Mouse (Mus musculus): Measurements from ENCODE around the gene Olfr322. TPM values are rescaled to one million over a fixed set of nuclear protein-coding genes. Genes with fewer than 3 reads are reported as not detected.

Gene Olfr322
- polyA plus RNA-seq (2012; ENCODE audit: low replicate concordance), result not detected in 2 replicates

DNA sequence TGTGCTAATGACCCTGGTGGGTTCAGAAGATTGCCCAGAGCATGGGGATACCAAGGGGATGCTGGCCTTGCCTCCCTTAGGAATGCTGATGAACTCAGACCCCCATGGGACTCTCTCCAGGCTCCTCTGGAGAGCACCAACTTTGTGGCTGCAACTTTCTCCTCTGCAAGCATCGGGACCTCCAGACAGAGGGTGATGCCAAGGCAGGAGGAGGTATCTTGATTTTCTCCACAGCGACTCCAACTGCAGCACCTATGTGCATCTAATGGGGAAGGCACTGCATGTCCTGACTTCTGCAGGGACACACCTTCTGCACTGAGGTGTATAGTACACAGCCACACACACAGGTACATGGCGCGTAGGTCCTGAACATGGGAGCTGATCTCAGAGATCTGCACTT lies at the start of gene Olfr322:
TSS of gene Olfr322 (plus strand) at position 187 of the 400 bp plus-strand sequence.

DNA sequence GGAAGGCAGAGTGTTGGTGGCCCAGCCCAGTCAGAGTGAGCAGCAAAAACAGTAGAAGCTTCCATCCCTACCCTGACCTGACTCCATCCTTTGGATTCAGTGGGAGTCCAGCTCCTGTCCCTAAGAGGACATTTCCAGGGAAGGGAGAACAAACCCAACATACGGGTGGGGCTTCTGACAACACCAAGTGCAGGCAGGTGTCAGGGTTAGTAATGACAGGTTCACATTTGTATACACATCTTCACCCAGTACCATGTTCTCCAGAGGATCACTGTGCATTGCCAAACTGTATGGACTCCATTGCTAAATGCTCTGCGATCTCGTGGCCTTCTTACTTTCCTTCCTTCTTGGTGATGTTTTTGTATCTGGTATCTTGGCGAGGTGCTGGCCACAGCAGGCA lies 42.6 kb upstream of the Olfr322 start, which contains the start of gene 2210407C18Rik:
TSS of gene 2210407C18Rik (minus strand) at position 101 of the 400 bp plus-strand sequence.

DNA sequence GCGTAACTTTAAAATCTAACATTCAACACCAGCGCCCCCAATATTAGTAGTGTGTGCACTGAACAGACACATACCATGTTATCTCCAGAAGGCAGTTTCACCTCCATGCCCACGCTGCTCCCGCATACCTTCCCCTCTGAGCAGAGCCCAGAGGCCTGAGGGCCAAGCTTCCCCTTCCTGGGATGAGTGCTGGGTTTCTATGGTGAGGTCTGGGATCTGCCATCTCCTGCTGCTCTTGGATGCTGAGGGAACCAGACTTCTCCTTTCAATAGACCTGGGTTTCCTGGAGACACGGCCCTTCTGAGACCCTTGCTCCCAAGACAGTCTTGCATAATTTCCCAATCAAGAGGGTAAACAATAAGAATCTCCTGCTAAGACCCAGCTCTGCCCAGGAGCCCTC lies 28.2 kb upstream of the Olfr322 start, which contains the start of gene Olfr323:
TSS of gene Olfr323 (minus strand) at position 101 of the 400 bp plus-strand sequence.

DNA sequence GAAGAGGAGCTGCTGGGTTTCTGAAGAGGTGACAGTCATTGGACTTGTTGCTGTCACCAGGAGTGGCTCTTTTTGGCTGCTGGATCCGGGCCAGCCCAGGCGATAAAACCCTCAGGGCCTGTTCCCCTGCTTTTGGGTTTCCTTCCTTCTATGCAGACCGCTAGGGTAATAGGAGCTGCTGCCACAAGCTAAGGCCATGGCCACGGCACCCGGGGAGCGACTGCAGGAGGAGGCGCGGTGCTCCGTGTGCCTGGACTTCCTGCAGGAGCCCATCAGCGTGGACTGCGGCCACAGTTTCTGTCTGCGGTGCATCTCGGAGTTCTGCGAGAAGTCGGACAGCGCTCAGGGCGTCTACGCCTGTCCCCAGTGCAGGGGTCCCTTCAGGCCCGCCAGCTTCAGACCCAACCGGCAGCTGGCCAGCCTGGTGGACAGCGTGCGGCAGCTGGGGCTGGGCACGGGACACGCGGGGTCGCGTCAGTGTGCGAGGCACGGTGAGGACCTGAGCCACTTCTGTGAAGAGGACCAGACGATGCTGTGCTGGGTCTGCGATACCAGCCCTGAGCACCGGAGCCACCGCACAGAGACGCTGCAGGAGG lies 18.2 kb upstream of the Olfr322 start, which contains the start of gene Trim58:
TSS of gene Trim58 (plus strand) at position 194 of the 596 bp plus-strand sequence.

DNA sequence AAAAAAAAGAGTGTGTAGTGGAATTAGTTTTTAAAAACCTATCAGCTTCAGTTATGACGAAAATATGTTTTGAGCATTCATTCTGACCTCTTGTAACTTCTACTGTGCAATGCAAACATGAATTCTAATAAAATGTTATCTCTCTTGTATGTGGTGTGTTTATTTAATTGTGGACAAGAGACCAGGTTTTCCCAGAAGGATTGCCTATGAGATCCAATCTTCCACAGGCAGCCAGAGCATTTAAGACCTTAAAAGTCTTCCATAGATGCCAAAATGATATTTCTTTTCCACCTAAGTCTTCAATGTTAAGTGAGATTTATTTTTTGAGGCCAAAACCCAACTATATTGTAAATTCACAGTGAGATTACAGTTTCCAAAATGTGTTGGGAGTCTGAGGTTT lies 22.2 kb downstream of the Olfr322 start, which contains the start of gene Olfr320:
TSS of gene Olfr320 (plus strand) at position 301 of the 400 bp plus-strand sequence.

DNA sequence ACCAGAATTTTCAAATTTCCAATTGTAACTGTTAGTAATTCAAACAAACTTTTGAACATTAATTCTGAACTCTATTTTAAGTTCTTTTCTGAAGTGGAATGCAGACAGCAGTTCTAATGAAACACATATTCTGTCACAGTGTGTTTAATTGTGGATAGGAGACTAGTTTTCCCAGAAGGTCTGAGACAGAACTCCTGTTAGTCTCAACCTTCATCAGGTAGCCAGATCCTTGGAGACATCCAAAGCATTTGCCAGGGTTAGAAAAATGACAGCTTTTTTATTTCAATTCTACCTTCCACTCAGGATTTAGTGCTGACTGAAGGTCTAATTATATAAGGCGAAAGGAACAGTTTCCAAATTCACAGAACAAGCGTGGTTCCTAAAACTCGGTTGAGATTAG lies 40.3 kb downstream of the Olfr322 start, which contains the start of gene Olfr319:
TSS of gene Olfr319 (plus strand) at position 301 of the 400 bp plus-strand sequence.

Other genes with a start within 250 kb of the Olfr322 start
- gene 1810065E05Rik, start 237.7 kb upstream of the Olfr322 start, polyA plus RNA-seq (2012; ENCODE audit: low replicate concordance), result not detected in 2 replicates
- not detected in 2 replicates for gene Gm12253, start 226.2 kb upstream of the Olfr322 start, polyA plus RNA-seq (2012; ENCODE audit: low replicate concordance)
- gene Lypd9, start 205.9 kb upstream of the Olfr322 start, polyA plus RNA-seq (2012; ENCODE audit: low replicate concordance), result not detected in 2 replicates
- gene Olfr30, start 196.5 kb upstream of the Olfr322 start, polyA plus RNA-seq (2012; ENCODE audit: low replicate concordance), result not detected in 2 replicates
- gene Olfr332, start 166.2 kb upstream of the Olfr322 start, polyA plus RNA-seq (2012; ENCODE audit: low replicate concordance), result not detected in 2 replicates
- gene Olfr331, start 156.2 kb upstream of the Olfr322 start, polyA plus RNA-seq (2012; ENCODE audit: low replicate concordance), result not detected in 2 replicates
- gene Olfr330, start 123.9 kb upstream of the Olfr322 start, polyA plus RNA-seq (2012; ENCODE audit: low replicate concordance), result not detected in 2 replicates
- gene Olfr329-ps, start 112.4 kb upstream of the Olfr322 start, polyA plus RNA-seq (2012; ENCODE audit: low replicate concordance), result not detected in 2 replicates
- not detected in 2 replicates for gene Olfr328, start 103.1 kb upstream of the Olfr322 start, polyA plus RNA-seq (2012; ENCODE audit: low replicate concordance)
- gene Olfr224, start 88.2 kb upstream of the Olfr322 start, polyA plus RNA-seq (2012; ENCODE audit: low replicate concordance), result not detected in 2 replicates
- gene Olfr325, start 81.1 kb upstream of the Olfr322 start, polyA plus RNA-seq (2012; ENCODE audit: low replicate concordance), result not detected in 2 replicates
- gene Olfr324, start 63.7 kb upstream of the Olfr322 start, polyA plus RNA-seq (2012; ENCODE audit: low replicate concordance), result not detected in 2 replicates
- gene 2210407C18Rik, start 42.7 kb upstream of the Olfr322 start, polyA plus RNA-seq (2012; ENCODE audit: low replicate concordance), result not detected in 2 replicates
- not detected in 2 replicates for gene Olfr323, start 28.3 kb upstream of the Olfr322 start, polyA plus RNA-seq (2012; ENCODE audit: low replicate concordance)
- 6.6 and 10.6 TPM in 2 replicates for gene Trim58, start 18.3 kb upstream of the Olfr322 start, polyA plus RNA-seq (2012; ENCODE audit: low replicate concordance)
- not detected in 2 replicates for gene Olfr320, start 22.3 kb downstream of the Olfr322 start, polyA plus RNA-seq (2012; ENCODE audit: low replicate concordance)
- not detected in 2 replicates for gene Olfr319, start 40.4 kb downstream of the Olfr322 start, polyA plus RNA-seq (2012; ENCODE audit: low replicate concordance)
- not detected in 2 replicates for gene Olfr318, start 65.2 kb downstream of the Olfr322 start, polyA plus RNA-seq (2012; ENCODE audit: low replicate concordance)
- gene Olfr317, start 80.4 kb downstream of the Olfr322 start, polyA plus RNA-seq (2012; ENCODE audit: low replicate concordance), result not detected in 2 replicates
- gene Olfr316, start 94.0 kb downstream of the Olfr322 start, polyA plus RNA-seq (2012; ENCODE audit: low replicate concordance), result not detected in 2 replicates
- gene Olfr315, start 114.4 kb downstream of the Olfr322 start, polyA plus RNA-seq (2012; ENCODE audit: low replicate concordance), result not detected in 2 replicates
- gene Olfr314, start 124.2 kb downstream of the Olfr322 start, polyA plus RNA-seq (2012; ENCODE audit: low replicate concordance), result not detected in 2 replicates
- gene Fam183b, start 143.2 kb downstream of the Olfr322 start, polyA plus RNA-seq (2012; ENCODE audit: low replicate concordance), result not detected in 2 replicates
- not detected in 2 replicates for gene Olfr313, start 156.2 kb downstream of the Olfr322 start, polyA plus RNA-seq (2012; ENCODE audit: low replicate concordance)
- not detected in 2 replicates for gene Olfr312, start 170.5 kb downstream of the Olfr322 start, polyA plus RNA-seq (2012; ENCODE audit: low replicate concordance)
- gene Olfr311, start 180.5 kb downstream of the Olfr322 start, polyA plus RNA-seq (2012; ENCODE audit: low replicate concordance), result not detected in 2 replicates
- 0.10 and 0.71 TPM in 2 replicates for gene Gm12258, start 188.4 kb downstream of the Olfr322 start, polyA plus RNA-seq (2012; ENCODE audit: low replicate concordance)
- gene 2810021J22Rik, start 208.4 kb downstream of the Olfr322 start, polyA plus RNA-seq (2012; ENCODE audit: low replicate concordance), result 0.43 TPM in 1 of 2 replicates, not detected in the other
- gene Zfp39, start 245.4 kb downstream of the Olfr322 start, polyA plus RNA-seq (2012; ENCODE audit: low replicate concordance), result 0.25 and 0.43 TPM in 2 replicates

All from leukemia stem cell, adult 10-12 weeks (primary cell).